Mouse (Mus musculus) lung, postnatal 4 days (tissue): Measurements from ENCODE around the gene Bub1b.

ENCODE experiments used
- DNase-seq, 2 experiments: peaks; one replicate each; pipeline ENCODE4 v3.0.0; 2021

Gene Bub1b

DNA sequence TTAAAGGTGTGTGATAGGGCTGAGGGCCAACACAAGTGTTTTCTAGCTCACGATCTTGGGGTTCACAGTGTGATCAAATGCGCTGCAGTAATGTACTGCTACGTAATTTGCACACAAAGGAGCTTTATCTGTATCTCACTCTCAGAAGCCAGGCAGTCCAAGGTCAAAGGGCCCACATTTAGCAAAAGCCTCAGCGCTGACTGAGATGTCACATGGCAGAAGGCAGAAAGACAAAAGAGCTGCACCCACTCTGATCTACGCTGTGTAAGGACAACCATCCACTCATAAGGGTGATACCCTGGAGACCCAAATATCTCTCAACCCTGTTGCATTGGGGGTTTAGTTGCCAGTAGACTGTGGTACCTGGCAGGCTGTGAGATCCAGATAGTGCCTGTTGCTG is 69.2 kb downstream of the Bub1b start:
- DNase-seq, result no peak

DNA sequence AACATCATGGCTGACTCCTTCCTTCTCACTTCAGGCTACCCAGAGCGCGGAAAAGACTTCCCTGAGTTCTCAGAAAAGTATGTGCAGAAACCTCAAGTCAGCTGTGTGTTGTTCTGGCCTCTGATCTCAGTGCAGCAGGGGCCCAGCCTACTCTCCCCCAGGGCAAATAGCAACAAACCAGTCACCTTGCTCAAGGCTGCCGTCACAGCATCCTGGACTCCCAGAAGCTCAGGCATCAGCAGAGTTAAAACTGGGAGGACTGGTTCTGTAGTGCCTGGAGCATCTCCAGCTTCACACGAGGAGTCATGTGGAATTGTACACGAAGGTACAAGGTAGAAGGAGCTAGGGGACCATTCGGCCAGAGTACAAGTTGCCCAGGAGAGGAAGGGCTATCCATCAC is 71.2 kb downstream of the Bub1b start:
- DNase-seq, result no peak

DNA sequence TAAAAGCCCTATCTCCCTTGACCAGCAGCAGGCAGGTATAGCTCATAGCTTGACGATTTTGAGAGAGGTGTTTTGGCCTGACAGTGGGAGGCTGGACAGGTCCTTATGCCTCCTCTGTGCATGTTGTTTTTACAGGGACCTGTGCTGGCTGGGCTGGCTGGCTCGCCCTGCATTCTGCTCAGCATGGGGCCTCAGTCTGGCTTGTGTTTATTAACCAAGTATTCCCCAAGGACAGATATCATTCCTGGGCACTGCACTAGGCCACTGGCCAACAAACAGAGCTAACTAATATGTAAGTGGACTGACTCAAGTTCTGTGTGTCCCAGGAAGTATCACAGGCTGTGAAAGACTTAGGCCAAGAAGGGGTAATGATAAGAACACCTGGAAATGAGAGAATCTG is 71.8 kb downstream of the Bub1b start:
- DNase-seq, result no peak

DNA sequence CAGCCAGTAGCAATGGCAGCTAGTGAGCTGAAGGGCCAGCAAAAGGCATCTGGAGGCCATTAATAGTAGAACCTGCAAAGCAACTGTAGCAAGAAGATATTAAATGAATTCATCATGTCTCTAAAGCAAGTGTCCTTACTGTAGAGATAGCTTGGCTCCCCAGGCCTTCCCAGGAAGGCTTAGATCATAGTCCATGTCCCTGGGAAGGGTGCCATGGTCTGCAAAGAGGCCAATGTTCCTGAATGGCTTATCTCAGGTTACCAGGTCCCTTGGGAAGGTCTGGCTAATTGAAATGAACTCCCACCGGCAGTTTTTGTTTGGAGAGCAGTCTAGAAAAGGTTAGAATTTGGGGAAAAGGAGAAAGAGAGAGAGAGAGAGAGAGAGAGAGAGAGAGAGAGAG is 73.7 kb downstream of the Bub1b start:
- DNase-seq, result no peak

DNA sequence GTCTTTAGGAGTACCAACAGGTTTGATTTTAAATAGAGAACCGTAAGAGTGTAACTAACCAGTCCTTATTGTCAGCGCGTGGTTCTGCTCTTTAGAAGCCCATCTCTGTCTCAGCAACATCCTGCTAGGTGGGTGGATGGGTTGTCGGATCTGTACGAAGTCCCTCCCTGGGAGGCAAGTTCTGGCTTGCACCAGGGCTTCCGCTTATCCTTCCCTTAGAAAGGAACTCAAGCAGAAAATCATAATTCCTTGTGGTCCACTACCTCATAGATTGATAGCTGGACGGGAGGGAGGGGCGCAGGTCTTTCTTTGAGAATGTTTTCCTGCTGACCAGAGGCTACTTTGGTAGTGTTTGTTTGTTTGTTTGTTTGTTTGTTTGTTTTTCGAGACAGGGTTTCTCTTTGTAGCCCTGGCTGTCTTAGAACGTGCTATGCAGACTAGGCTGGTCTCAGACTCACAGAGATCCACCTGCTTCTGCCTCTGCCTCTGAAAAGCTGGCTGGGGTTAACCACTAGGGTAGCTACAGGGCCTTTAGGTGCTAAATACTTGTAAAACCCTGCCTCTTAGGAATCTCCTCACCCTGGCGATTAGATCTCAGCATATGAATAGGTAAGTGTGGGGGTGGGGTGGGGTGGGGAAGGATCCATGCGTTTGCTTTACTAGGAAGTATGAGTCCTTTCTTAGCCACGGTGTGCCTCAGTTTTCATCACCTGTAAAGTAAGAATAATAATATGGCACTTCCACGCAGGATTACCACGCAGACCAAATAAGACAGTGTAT is 75.9 kb downstream of the Bub1b start:
- DNase-seq, result no peak

DNA sequence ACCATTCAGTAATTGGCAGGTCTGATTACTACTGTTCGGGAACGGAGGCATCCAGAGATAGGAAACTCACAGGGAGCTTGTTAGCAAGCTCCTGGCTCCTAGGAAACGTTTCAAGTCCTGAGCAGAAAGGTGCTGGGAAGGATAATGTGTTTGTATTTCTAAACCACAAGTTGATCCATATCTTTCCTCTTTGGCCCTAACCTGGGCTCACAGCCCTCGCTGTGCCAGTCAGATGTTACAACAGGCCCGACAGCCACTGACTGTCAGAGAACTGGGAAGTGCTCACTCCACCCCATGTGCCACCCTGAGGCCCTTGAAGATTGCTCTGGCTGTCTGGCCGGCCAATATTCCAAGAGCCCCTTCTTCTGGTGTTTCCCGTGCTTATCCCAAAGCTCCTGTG is 76.5 kb downstream of the Bub1b start:
- no peak for DNase-seq

DNA sequence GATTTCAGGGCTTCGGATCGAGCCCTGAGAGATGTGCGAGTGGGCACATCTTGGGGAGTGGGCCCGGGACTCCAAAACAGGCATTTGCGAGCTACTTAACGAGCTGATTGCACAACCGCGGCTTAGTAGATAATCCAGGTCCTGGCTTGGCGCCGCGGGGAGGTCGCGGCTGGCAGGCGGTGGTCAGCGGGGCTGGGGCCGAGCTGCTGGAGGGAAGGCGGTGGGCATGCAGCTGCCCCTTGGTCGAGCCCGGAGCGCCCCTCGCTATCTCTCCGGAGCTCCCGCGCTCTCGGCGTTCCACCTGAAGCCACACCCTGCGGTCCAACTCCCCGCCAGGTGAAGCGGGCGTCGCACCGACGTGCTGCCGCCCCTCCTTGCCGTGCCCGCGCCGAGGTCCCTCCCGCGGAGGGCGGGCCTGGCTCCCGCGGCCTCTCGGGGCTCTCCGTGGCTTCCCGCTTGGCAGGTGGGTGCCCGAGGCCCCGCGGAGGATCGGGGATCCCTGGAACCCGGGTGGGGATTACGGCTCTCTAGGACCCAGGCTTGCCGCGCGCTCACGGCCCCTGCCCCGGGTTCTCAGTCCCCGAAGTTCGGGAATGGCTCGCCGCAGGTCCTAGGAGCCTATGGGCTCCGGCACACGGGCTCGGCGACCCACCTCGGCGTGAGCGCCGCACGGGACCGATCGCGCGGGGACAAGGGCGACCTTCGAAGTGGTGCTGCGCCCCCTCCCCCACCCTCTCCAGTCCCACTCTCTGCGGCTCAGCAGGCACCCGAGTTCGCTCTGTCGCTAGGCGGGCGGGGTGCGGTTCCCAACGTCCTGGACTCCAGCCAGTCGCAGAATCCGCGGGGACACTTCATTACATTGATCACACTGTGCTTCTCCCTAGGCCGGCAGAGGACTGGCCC is 79.1 kb downstream of the Bub1b start:
- DNase-seq, result peak; percentile 48 to 70

DNA sequence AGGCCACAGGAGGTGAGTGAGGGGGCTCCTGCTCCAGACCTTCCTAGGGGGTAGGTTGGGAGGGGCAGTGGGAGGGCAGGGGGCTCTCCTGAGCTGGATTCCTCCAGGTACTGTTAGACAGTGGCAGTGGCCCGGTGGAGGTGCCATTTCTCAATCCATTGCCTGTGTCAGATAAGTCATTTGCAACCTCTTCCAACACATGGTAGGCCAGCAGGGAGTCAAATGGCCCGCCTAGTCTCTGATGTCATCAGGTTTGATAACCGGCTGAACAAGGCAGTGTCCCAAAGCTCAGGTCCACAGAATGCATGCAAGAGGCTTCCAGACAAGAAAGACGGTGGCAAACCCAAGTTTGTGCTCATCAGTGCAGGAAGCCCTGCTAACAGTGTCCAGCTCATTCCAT is 79.8 kb downstream of the Bub1b start:
- no peak for DNase-seq

DNA sequence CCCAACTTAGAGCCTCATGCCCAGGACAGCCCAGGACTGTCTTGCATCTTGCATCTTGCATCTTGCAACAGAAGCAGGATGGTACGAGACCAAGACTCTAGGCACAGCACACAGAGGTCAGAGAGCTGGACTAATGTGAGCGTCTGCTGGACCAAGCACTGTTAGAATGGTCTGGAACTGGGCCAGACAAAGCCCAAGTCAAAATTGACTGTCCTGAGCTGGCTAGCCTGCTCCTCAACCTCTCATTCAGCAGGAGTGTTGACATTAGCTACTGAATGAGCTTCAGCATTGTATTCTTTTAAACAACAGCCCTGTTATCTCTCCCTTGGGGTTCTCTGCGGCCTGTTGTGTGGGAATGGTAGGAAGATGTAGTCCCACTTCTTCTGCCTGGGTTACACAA is 81.6 kb downstream of the Bub1b start:
- DNase-seq, result no peak

DNA sequence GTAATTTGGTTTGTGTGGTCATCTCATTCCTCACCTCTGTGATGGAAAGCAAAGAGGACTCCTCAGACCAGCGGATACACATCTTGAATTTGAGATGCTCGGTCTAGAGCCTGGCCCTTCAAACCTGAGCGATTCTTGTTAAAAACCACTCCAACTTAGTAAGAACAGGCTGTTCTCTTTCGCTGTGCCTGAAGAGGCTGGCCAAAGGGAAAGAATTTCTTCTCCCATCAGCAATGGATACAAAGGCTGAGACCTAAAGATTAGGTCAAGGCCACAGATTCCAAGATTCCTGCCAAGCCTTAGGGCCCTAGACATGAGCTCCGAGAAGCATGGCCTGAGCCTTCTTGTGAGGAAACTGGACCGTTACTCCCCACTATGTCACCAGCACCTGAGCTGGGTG is 82.9 kb downstream of the Bub1b start:
- no peak for DNase-seq

DNA sequence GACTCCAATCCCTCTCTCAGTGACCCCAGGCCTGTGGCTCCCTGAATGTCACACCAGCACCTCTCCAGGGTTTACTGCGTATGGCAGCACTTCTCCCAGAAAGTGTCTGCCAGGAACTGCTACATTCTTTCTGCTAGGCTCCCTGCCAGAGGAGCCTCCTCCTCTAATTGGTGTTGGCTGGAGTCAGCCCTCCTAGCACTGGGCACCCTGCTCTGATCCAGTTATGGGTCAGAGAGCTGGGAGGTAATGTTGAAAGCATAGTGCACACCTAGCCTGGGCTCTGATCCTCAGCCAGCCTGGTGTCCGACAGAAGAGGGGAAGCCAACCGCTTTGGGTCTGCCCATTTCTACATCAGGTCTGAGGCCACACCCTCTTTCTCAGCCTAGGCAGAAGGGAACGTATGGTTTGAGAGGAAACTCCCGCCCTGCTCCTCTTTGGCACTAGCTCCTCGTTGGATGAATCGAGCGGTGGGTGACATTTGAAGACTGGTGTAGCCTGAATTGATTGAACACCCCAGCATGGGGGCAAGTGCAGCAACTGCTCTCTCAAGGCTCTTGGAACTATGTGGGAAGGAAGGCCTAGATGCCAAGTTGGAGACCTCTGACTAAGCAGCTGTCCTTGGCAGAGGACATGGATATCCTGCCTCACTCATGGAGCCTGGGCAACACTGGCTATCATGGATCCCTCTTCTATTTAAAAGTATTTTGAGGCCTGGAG is 84.7 kb downstream of the Bub1b start:
- DNase-seq, result no peak

DNA sequence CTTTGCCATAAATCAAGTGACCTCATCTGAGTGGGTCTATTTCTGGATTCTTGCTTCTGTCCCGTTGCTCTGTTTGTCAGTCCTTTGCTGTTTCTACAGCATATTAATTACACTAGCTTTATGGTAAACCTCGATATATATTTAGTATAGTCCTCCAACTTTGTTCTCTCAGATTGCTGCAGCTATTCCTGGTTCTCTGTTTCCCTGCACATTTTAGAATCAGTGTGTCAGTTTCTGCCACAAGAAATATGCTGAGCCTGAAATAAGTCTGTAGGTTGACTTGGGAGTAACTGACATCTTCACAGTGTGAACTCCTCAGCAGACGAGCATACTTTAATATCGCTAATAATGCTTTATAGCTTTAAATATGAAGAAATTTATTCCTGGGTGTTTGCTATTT is 87.1 kb downstream of the Bub1b start:
- no peak for DNase-seq

DNA sequence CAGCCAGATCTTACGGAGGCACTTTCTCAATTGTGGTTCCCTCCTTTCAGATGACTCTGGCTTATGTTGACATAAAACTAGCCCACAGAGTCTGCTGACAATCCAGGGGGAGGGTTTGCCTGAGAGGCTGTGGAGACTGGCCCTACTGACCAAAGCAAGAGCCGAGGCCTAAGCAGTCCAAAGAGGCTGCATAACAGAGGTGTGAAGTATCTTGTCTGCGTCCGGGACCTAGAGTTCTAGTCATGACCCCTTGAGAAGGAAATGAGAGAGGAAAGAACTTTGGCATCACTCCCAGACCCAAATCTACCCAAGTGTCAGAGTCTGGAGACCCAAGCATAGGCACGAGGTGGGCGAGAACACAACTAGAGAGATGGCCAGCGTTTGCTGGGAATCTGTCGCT is 88.7 kb downstream of the Bub1b start:
- DNase-seq, result no peak

DNA sequence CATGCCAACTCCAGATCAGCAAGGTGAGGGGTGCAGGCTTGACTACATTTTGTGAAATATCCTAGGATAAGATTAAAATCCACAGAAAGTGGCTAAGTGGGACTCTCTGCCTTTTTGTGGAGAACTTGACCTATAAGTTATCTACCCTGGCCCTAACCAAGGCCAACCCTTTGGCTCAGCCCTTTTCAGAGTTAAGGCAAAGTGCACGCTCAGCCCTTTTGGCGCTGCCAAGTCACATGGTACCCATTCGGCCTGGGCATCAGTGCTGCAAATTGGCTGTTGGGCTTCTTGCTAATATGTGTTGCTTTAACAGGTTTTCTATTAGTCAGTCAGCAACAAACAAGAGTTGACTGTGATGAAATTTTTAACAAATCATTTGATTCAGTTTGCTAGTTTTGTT is 89.8 kb downstream of the Bub1b start:
- DNase-seq, result no peak

DNA sequence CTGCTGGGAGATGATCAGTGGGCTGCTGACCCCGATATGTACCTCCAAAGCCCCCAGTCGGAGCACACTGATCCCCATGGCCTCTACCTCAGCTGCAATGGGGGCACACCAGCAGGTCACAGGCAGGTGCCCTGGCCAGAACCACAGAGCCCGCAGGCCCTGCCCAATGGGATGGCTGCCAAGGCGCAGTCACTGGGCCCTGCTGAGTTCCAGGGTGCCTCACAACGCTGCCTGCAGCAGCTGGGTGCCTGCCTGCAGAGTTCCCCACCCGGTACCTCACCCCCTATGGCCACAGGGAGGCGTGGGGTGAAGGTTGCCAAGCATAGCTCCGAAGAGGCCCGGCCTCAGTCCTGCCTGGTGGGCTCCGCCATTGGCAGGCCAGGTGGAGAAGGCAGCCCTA is 91.9 kb downstream of the Bub1b start:
- no peak for DNase-seq
